Mouse (Mus musculus) liver, embryonic 12.5 days (tissue): ENCODE measurements at regions not wholly inside any gene's neighbourhood (a gene's known extent, or its start where the extent isn't known, plus 50 kb on each side); places are given as distances from the start of the nearest gene placed in this dataset.

ENCODE experiments used
- ATAC-seq: fragments of 200-750 bp; cut with Nextera tagmentation; 2 replicates; pipeline ENCODE4 v1.8.0; 2017; ENCODE audit warnings: moderate number of reproducible peaks, mild to moderate bottlenecking, moderate library complexity
- H3K27ac ChIP-seq: fragments of 300-500 bp; sonication (generic); 2 replicates; pipeline ENCODE4 v1.5.1; 2016; ENCODE audit warnings: mild to moderate bottlenecking
- H3K27me3 ChIP-seq: fragments of 300-500 bp; sonication (generic); replicated peaks from 2 replicates; pipeline ENCODE4 v1.6.1; 2016; ENCODE audit warnings: mild to moderate bottlenecking, moderate library complexity
- H3K36me3 ChIP-seq: fragments of 300-500 bp; sonication (generic); 2 replicates; pipeline ENCODE4 v1.6.1; 2016; ENCODE audit warnings: mild to moderate bottlenecking, moderate library complexity
- H3K4me1 ChIP-seq: fragments of 300-500 bp; sonication (generic); 2 replicates; pipeline ENCODE4 v1.6.1; 2016
- H3K4me2 ChIP-seq: fragments of 300-500 bp; sonication (generic); 2 replicates; pipeline ENCODE4 v1.6.1; 2016; ENCODE audit warnings: mild to moderate bottlenecking, moderate library complexity
- H3K4me3 ChIP-seq: fragments of 300-500 bp; sonication (generic); 2 replicates; pipeline ENCODE4 v1.5.1; 2016; ENCODE audit warnings: mild to moderate bottlenecking, moderate library complexity
- H3K9ac ChIP-seq: fragments of 300-500 bp; sonication (generic); 2 replicates; pipeline ENCODE4 v1.6.1; 2016; ENCODE audit warnings: mild to moderate bottlenecking, moderate library complexity
- H3K9me3 ChIP-seq: fragments of 300-500 bp; sonication (generic); replicated peaks from 2 replicates; pipeline ENCODE4 v1.6.1; 2016; ENCODE audit warnings: mild to moderate bottlenecking, moderate library complexity
- WGBS: fragments of 180-500 bp; shearing (Covaris S2); methylation state at CpG from one replicate; pipeline ENCODE4 v1.1.7; 2016; ENCODE audit not compliant: insufficient replicate concordance; 5-methylcytosine and 5-hydroxymethylcytosine counted together

GRCm38 (mm10) chr12:10582840-10583614, 192.5 kb downstream of the Rdh14 start:
- H3K27me3 ChIP-seq, result no peaks in the 10 kb centered on the region
- H3K9ac ChIP-seq, result no peak overlapping the region
- H3K4me3 ChIP-seq, result no peak overlapping the region
- ATAC-seq, result no peak
- H3K36me3 ChIP-seq, result no peaks in the 10 kb centered on the region
- H3K4me2 ChIP-seq, result no peak overlapping the region
- H3K9me3 ChIP-seq, result no peaks in the 10 kb centered on the region
- no peak overlapping the region for H3K27ac ChIP-seq
- H3K4me1 ChIP-seq, result no peaks in the 10 kb centered on the region
- 42% methylated on average over 4 of the region's 4 CpGs for WGBS

GRCm38 (mm10) chr12:10584026-10584425, 193.5 kb downstream of the Rdh14 start:
- no peak overlapping the region for H3K4me2 ChIP-seq
- no peaks in the 10 kb centered on the region for H3K9me3 ChIP-seq
- no peak overlapping the region for H3K4me3 ChIP-seq
- no peaks in the 10 kb centered on the region for H3K4me1 ChIP-seq
- no peak for ATAC-seq
- no peaks in the 10 kb centered on the region for H3K27me3 ChIP-seq
- no peak overlapping the region for H3K27ac ChIP-seq
- WGBS, result 53% methylated on average over 7 of the region's 7 CpGs
- H3K36me3 ChIP-seq, result no peaks in the 10 kb centered on the region
- H3K9ac ChIP-seq, result no peak overlapping the region

- no peak for ATAC-seq
- no peaks in the 10 kb centered on the region for H3K4me1 ChIP-seq
- no peak overlapping the region for H3K4me3 ChIP-seq
- H3K9ac ChIP-seq, result no peak overlapping the region
- H3K36me3 ChIP-seq, result no peaks in the 10 kb centered on the region
- H3K4me2 ChIP-seq, result no peak overlapping the region
- H3K9me3 ChIP-seq, result no peaks in the 10 kb centered on the region
- WGBS, result 36% methylated on average over 8 of the region's 8 CpGs
- H3K27ac ChIP-seq, result no peak overlapping the region
- H3K27me3 ChIP-seq, result no peaks in the 10 kb centered on the region
Measured at GRCm38 (mm10) chr12:10589537-10589936, 199.0 kb downstream of the Rdh14 start.

GRCm38 (mm10) chr12:10597976-10598746, 207.6 kb downstream of the Rdh14 start:
- 9% methylated on average over 7 of the region's 7 CpGs for WGBS
- Histone ChIP-seq H3K27me3 (no peaks in the 10 kb centered on the region), H3K4me3 (no peak overlapping the region), H3K4me1 (no peaks in the 10 kb centered on the region), H3K4me2 (no peak overlapping the region), H3K27ac (no peak overlapping the region), H3K9me3 (no peaks in the 10 kb centered on the region), H3K9ac (no peak overlapping the region), H3K36me3 (no peaks in the 10 kb centered on the region)
- ATAC-seq, result no peak

- no peak overlapping the region for H3K4me2 ChIP-seq
- H3K27me3 ChIP-seq, result no peaks in the 10 kb centered on the region
- no peak for ATAC-seq
- H3K9me3 ChIP-seq, result no peaks in the 10 kb centered on the region
- 76% methylated on average over 6 of the region's 6 CpGs for WGBS
- no peaks in the 10 kb centered on the region for H3K36me3 ChIP-seq
- H3K4me3 ChIP-seq, result no peak overlapping the region
- H3K27ac ChIP-seq, result no peak overlapping the region
- no peak overlapping the region for H3K9ac ChIP-seq
- H3K4me1 ChIP-seq, result no peaks in the 10 kb centered on the region
Measured at GRCm38 (mm10) chr12:10600111-10600510, 209.5 kb downstream of the Rdh14 start.

- no peak overlapping the region for H3K27ac ChIP-seq
- H3K36me3 ChIP-seq, result no peaks in the 10 kb centered on the region
- no peaks in the 10 kb centered on the region for H3K27me3 ChIP-seq
- H3K4me3 ChIP-seq, result no peak overlapping the region
- no peaks in the 10 kb centered on the region for H3K4me1 ChIP-seq
- no peak overlapping the region for H3K4me2 ChIP-seq
- no peak for ATAC-seq
- no peak overlapping the region for H3K9ac ChIP-seq
- H3K9me3 ChIP-seq, result no peaks in the 10 kb centered on the region
Measured at GRCm38 (mm10) chr12:10618319-10618718, 227.7 kb downstream of the Rdh14 start.

GRCm38 (mm10) chr12:10620541-10620940, 230.0 kb downstream of the Rdh14 start:
- Histone ChIP-seq H3K9ac (no peak overlapping the region), H3K4me1 (no peaks in the 10 kb centered on the region), H3K9me3 (no peaks in the 10 kb centered on the region), H3K4me2 (no peak overlapping the region), H3K27me3 (no peaks in the 10 kb centered on the region), H3K4me3 (no peak overlapping the region), H3K27ac (no peak overlapping the region), H3K36me3 (no peaks in the 10 kb centered on the region)
- ATAC-seq, result no peak
- WGBS, result 72% methylated on average over 3 of the region's 3 CpGs

GRCm38 (mm10) chr12:10638591-10638990, 248.0 kb downstream of the Rdh14 start:
- Histone ChIP-seq H3K4me2 (no peak overlapping the region), H3K27ac (no peak overlapping the region), H3K4me1 (no peaks in the 10 kb centered on the region), H3K27me3 (no peaks in the 10 kb centered on the region), H3K9me3 (no peaks in the 10 kb centered on the region), H3K36me3 (no peaks in the 10 kb centered on the region), H3K9ac (no peak overlapping the region), H3K4me3 (no peak overlapping the region)
- no peak for ATAC-seq
- 71% methylated on average over 3 of the region's 3 CpGs for WGBS

- no peak for ATAC-seq
- Histone ChIP-seq H3K4me3 (no peak overlapping the region), H3K4me1 (no peaks in the 10 kb centered on the region), H3K9me3 (no peaks in the 10 kb centered on the region), H3K36me3 (no peaks in the 10 kb centered on the region), H3K4me2 (no peak overlapping the region), H3K27me3 (no peaks in the 10 kb centered on the region), H3K9ac (no peak overlapping the region), H3K27ac (no peak overlapping the region)
- 61% methylated on average over 6 of the region's 6 CpGs for whole genome bisulfite sequencing
Measured at GRCm38 (mm10) chr12:10654466-10655184, 264.1 kb downstream of the Rdh14 start.

GRCm38 (mm10) chr12:10655185-10655544, 264.6 kb downstream of the Rdh14 start:
- Histone ChIP-seq H3K27me3 (no peaks in the 10 kb centered on the region), H3K4me3 (no peak overlapping the region), H3K4me1 (no peaks in the 10 kb centered on the region), H3K27ac (no peak overlapping the region), H3K36me3 (no peaks in the 10 kb centered on the region), H3K9me3 (no peaks in the 10 kb centered on the region), H3K9ac (no peak overlapping the region), H3K4me2 (no peak overlapping the region)
- no peak for ATAC-seq

- H3K4me2 ChIP-seq, result no peak overlapping the region
- H3K9me3 ChIP-seq, result no peaks in the 10 kb centered on the region
- ATAC-seq, result no peak
- H3K27me3 ChIP-seq, result no peaks in the 10 kb centered on the region
- H3K36me3 ChIP-seq, result no peaks in the 10 kb centered on the region
- WGBS, result 51% methylated on average over 2 of the region's 2 CpGs
- no peak overlapping the region for H3K4me3 ChIP-seq
- H3K4me1 ChIP-seq, result no peaks in the 10 kb centered on the region
- no peak overlapping the region for H3K27ac ChIP-seq
- no peak overlapping the region for H3K9ac ChIP-seq
Measured at GRCm38 (mm10) chr12:10658826-10659225, 268.3 kb downstream of the Rdh14 start.

GRCm38 (mm10) chr12:10686747-10687146, 296.2 kb downstream of the Rdh14 start:
- no peak overlapping the region for H3K9ac ChIP-seq
- no peak for ATAC-seq

More at GRCm38 (mm10) chr12:10686747-10687146, 296.2 kb downstream of the Rdh14 start:
- WGBS, result 72% methylated on average over 4 of the region's 4 CpGs
- Histone ChIP-seq H3K4me3 (no peak overlapping the region), H3K36me3 (no peaks in the 10 kb centered on the region), H3K4me2 (no peak overlapping the region), H3K9me3 (no peaks in the 10 kb centered on the region), H3K4me1 (no peaks in the 10 kb centered on the region), H3K27me3 (no peaks in the 10 kb centered on the region), H3K27ac (no peak overlapping the region)
